ENCODE assay signal across 8 mouse cellular contexts in genomic region chr13:67305822-67306672, GRCm38 (mm10). TPM values are rescaled to one million over a fixed set of nuclear protein-coding genes. Genes with fewer than 3 reads are reported as not detected.
DNase-seq lines count a peak whose midpoint lies in the region; ATAC-seq and TF ChIP-seq lines count a peak whose summit lies in the region.

Zfp457 (minus strand) TSS chr13:67306485.

- H3K9me3 ChIP-seq in forebrain, embryonic 10.5 days = no peaks in the 10 kb centered on the region
- no peaks in the 10 kb centered on the region; the same call in 1 of the 2 replicates for H3K9me3 ChIP-seq in heart, embryonic 15.5 days (replicated peaks)
- no peaks in the 10 kb centered on the region for H3K9me3 ChIP-seq in liver, embryonic 14.5 days (ENCODE audit: control insufficient read depth, low read length)
- H3K9me3 ChIP-seq in neural tube, embryonic 11.5 days (ENCODE audit: control insufficient read depth, low read length) = no peaks in the 10 kb centered on the region
- H3K9me3 ChIP-seq in stomach, postnatal 0 days (ENCODE audit: control insufficient read depth, low read length) = no peaks in the 10 kb centered on the region

- 11% methylated on average over 16 of the region's 16 CpGs for WGBS in forebrain, embryonic 10.5 days
- WGBS in heart, embryonic 15.5 days = 12% methylated on average over 16 of the region's 16 CpGs
- WGBS in liver, embryonic 14.5 days (ENCODE audit: insufficient replicate concordance) = 7% methylated on average over 16 of the region's 16 CpGs
- WGBS in neural tube, embryonic 11.5 days = 11% methylated on average over 16 of the region's 16 CpGs
- WGBS in stomach, postnatal 0 days = 6% methylated on average over 16 of the region's 16 CpGs

- peak within 1 kb of the TSS; percentile 79 for H3K4me2 ChIP-seq in heart, embryonic 15.5 days
- peak within 1 kb of the TSS; percentile 82 for H3K4me2 ChIP-seq in liver, embryonic 14.5 days (ENCODE audit: low read depth)
- peak within 1 kb of the TSS; percentile 77 for H3K4me2 ChIP-seq in neural tube, embryonic 11.5 days (ENCODE audit: low read depth)
- H3K4me2 ChIP-seq in stomach, postnatal 0 days (replicated peaks; ENCODE audit: low read depth) = peak within 1 kb of the TSS; percentile 70

- DNase-seq in CD8-positive naive resting alpha-beta T cell, adult 2 months (ENCODE audit: low read depth in 2 of 2, low spot score in 2 of 2) = peak; percentile 74 to 88
- DNase-seq in c-Kit-positive CD71-negative TER-119-negative erythroid progenitor cells, embryonic 14.5 days (ENCODE audit: low read depth) = peak; percentile 87
- DNase-seq in forebrain, embryonic 10.5 days (ENCODE audit: extremely low spot score, low spot score) = peak; percentile 79
- peak; percentile 90 to 91 for DNase-seq in kidney, postnatal 25 days
- peak; percentile 72 to 80 (median 78) for DNase-seq in liver, embryonic 14.5 days (ENCODE audit: low read depth in 3 of 3, low spot score in 3 of 3)
- DNase-seq in neural tube, embryonic 11.5 days (ENCODE audit: low spot score) = peak; percentile 86
- peak; percentile 84 for DNase-seq in stomach, postnatal 0 days (ENCODE audit: low spot score)

- H3K9ac ChIP-seq in heart, embryonic 15.5 days = peak within 1 kb of the TSS; percentile 89
- peak within 1 kb of the TSS; percentile 71 for H3K9ac ChIP-seq in liver, embryonic 14.5 days (replicated peaks)
- peak within 1 kb of the TSS; percentile 72 for H3K9ac ChIP-seq in neural tube, embryonic 11.5 days (ENCODE audit: low read length)
- H3K9ac ChIP-seq in stomach, postnatal 0 days (ENCODE audit: low read length) = peak within 1 kb of the TSS; percentile 64

- H3K27ac ChIP-seq in forebrain, embryonic 10.5 days = peak within 1 kb of the TSS; percentile 79
- peak within 1 kb of the TSS; percentile 77 for H3K27ac ChIP-seq in heart, embryonic 15.5 days
- no peak within 1 kb of the TSS for H3K27ac ChIP-seq in liver, embryonic 14.5 days
- H3K27ac ChIP-seq in neural tube, embryonic 11.5 days (ENCODE audit: low read depth, low read length) = no peak within 1 kb of the TSS
- no peak within 1 kb of the TSS for H3K27ac ChIP-seq in stomach, postnatal 0 days (replicated peaks)

- peak within 1 kb of the TSS; percentile 67 for H3K4me3 ChIP-seq in forebrain, embryonic 10.5 days
- H3K4me3 ChIP-seq in heart, embryonic 15.5 days = peak within 1 kb of the TSS; percentile 88
- H3K4me3 ChIP-seq in liver, embryonic 14.5 days (ENCODE audit: insufficient read depth in 1 of 2, low read depth in 2 of 2, low read length in 2 of 2) = peak within 1 kb of the TSS; percentile 74 to 75
- peak within 1 kb of the TSS; percentile 76 for H3K4me3 ChIP-seq in neural tube, embryonic 11.5 days (ENCODE audit: low read depth, low read length)
- peak within 1 kb of the TSS; percentile 66 for H3K4me3 ChIP-seq in stomach, postnatal 0 days (ENCODE audit: low read depth, low read length)

- ATAC-seq in heart, embryonic 15.5 days (replicated peaks; ENCODE audit: insufficient number of reproducible peaks, insufficient read depth, low FRiP score, low read depth) = peak; percentile 95
- ATAC-seq in liver, embryonic 14.5 days (ENCODE audit: insufficient read depth) = peak; percentile 95
- peak; percentile 99 for ATAC-seq in neural tube, embryonic 11.5 days (ENCODE audit: insufficient read depth, low FRiP score, low TSS enrichment)
- peak; percentile 98 for ATAC-seq in stomach, postnatal 0 days (ENCODE audit: low FRiP score, low TSS enrichment)

- no peaks in the 10 kb centered on the region for H3K36me3 ChIP-seq in forebrain, embryonic 10.5 days (replicated peaks)
- no peaks in the 10 kb centered on the region for H3K36me3 ChIP-seq in heart, embryonic 15.5 days
- H3K36me3 ChIP-seq in liver, embryonic 14.5 days (replicated peaks; ENCODE audit: control insufficient read depth, insufficient read depth, low read depth) = no peaks in the 10 kb centered on the region
- H3K36me3 ChIP-seq in neural tube, embryonic 11.5 days (ENCODE audit: control insufficient read depth, insufficient read depth, low read length) = no peaks in the 10 kb centered on the region
- H3K36me3 ChIP-seq in stomach, postnatal 0 days (ENCODE audit: control insufficient read depth, insufficient read depth, low read length) = no peaks in the 10 kb centered on the region

- no peaks in the 10 kb centered on the region for H3K27me3 ChIP-seq in forebrain, embryonic 10.5 days (ENCODE audit: poor library complexity, severe bottlenecking)
- no peaks in the 10 kb centered on the region for H3K27me3 ChIP-seq in heart, embryonic 15.5 days
- H3K27me3 ChIP-seq in liver, embryonic 14.5 days (ENCODE audit: control insufficient read depth, insufficient read depth, low read length) = no peaks in the 10 kb centered on the region
- H3K27me3 ChIP-seq in neural tube, embryonic 11.5 days (ENCODE audit: control insufficient read depth, insufficient read depth, low read length) = no peaks in the 10 kb centered on the region
- H3K27me3 ChIP-seq in stomach, postnatal 0 days (ENCODE audit: control insufficient read depth, insufficient read depth, low read length) = no peaks in the 10 kb centered on the region

- no peak for TF ChIP-seq EP300 in liver, embryonic 14.5 days (IDR thresholded peaks at IDR 0.05; ENCODE audit: low read depth)
- TF ChIP-seq EP300 in stomach, postnatal 0 days (optimal IDR thresholded peaks at IDR 0.05) = no peak

- TF ChIP-seq CTCF in liver, embryonic 14.5 days (IDR thresholded peaks at IDR 0.05; ENCODE audit: low read depth) = no peak
- TF ChIP-seq CTCF in stomach, postnatal 0 days (IDR thresholded peaks at IDR 0.05; ENCODE audit: low read depth) = no peak

- H3K4me1 ChIP-seq in forebrain, embryonic 10.5 days = peaks cover 9% of the 10 kb centered on the region
- peaks cover 7% of the 10 kb centered on the region; the same call in 1 of the 2 replicates for H3K4me1 ChIP-seq in heart, embryonic 15.5 days (replicated peaks)
- peaks cover 4 to 5% of the 10 kb centered on the region in 2 experiments; a peak in 1 of 4 replicates for H3K4me1 ChIP-seq in liver, embryonic 14.5 days (replicated peaks; ENCODE audit: control insufficient read depth in 2 of 2, insufficient read depth in 2 of 2, low read length in 1 of 2)
- no peaks in the 10 kb centered on the region for H3K4me1 ChIP-seq in neural tube, embryonic 11.5 days (ENCODE audit: control insufficient read depth, insufficient read depth, low read length)
- H3K4me1 ChIP-seq in stomach, postnatal 0 days (replicated peaks; ENCODE audit: control insufficient read depth, insufficient read depth) = no peaks in the 10 kb centered on the region

RNA-seq across cellular contexts. Expression of gene Zfp457, which starts in this region (rescaled TPM):
- 0.18 and 0.50 TPM in 2 replicates for polyA plus RNA-seq in forebrain, embryonic 10.5 days (2016; fragmentation: Nextera tagmentation; extraction: Ambion mirVana)
- polyA plus RNA-seq in heart, embryonic 15.5 days (2015; fragmentation: Nextera tagmentation; extraction: Ambion mirVana) = 0.83 and 1.0 TPM in 2 replicates
- polyA plus RNA-seq in liver, embryonic 14.5 days (2012; rRNA removed) = 0.42 and 0.44 TPM in 2 replicates
- polyA plus RNA-seq in liver, embryonic 14.5 days (2014; fragmentation: Nextera tagmentation; extraction: Ambion mirVana) = 0.24 TPM in 1 of 2 replicates, not detected in the other
- polyA plus RNA-seq in neural tube, embryonic 11.5 days (2014; fragmentation: Nextera tagmentation; extraction: Ambion mirVana) = 0.19 and 0.58 TPM in 2 replicates
- 0.58 and 0.70 TPM in 2 replicates for polyA plus RNA-seq in stomach, postnatal 0 days (2015; fragmentation: Nextera tagmentation; extraction: Ambion mirVana)

Comparison
In these comparisons a context has a peak if more than half of its experiments do, and no peak if none do; other contexts are left out.
1. Peak in DNase-seq, H3K4me3 ChIP-seq and H3K27ac ChIP-seq in forebrain, embryonic 10.5 days; RNA of the gene not detected or under 1 TPM.
2. Peak in DNase-seq, ATAC-seq, H3K4me3 ChIP-seq, H3K9ac ChIP-seq and H3K4me2 ChIP-seq in liver, embryonic 14.5 days; RNA of the gene not detected or under 1 TPM.
3. Peak in DNase-seq, ATAC-seq, H3K4me3 ChIP-seq, H3K9ac ChIP-seq and H3K4me2 ChIP-seq in neural tube, embryonic 11.5 days; RNA of the gene not detected or under 1 TPM.
4. Peak in DNase-seq, ATAC-seq, H3K4me3 ChIP-seq, H3K9ac ChIP-seq and H3K4me2 ChIP-seq in stomach, postnatal 0 days; RNA of the gene not detected or under 1 TPM.